Mouse (Mus musculus) spleen, adult 12 weeks (tissue): ENCODE measurements around the gene Rmnd5a.

Experiments used
- DNase-seq: peaks from one replicate; pipeline ENCODE4 v3.0.0; 2022; ENCODE audit warnings: low spot score

Gene Rmnd5a

DNA sequence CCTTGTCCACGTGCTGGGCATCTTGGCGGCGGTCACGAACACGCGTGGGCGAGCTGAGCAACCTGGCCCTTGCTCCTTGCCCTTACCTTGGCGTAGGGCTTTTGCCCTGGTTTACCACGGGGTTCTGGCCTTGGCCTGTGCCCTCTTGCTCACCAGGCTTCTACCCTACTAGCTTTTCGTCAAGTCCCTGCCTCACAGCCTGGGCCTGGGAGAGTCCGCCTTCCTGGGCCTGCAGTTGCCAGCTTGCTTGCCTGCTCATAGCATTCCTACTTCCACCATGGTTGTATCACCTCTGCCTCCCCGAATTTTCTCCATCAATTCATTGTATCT, 779 bp upstream of the Rmnd5a start:
- no peak for DNase-seq

- no peak for DNase-seq
Measured at GRCm38 (mm10) chr6:71440217-71440491, 283 bp downstream of the Rmnd5a start.

DNA sequence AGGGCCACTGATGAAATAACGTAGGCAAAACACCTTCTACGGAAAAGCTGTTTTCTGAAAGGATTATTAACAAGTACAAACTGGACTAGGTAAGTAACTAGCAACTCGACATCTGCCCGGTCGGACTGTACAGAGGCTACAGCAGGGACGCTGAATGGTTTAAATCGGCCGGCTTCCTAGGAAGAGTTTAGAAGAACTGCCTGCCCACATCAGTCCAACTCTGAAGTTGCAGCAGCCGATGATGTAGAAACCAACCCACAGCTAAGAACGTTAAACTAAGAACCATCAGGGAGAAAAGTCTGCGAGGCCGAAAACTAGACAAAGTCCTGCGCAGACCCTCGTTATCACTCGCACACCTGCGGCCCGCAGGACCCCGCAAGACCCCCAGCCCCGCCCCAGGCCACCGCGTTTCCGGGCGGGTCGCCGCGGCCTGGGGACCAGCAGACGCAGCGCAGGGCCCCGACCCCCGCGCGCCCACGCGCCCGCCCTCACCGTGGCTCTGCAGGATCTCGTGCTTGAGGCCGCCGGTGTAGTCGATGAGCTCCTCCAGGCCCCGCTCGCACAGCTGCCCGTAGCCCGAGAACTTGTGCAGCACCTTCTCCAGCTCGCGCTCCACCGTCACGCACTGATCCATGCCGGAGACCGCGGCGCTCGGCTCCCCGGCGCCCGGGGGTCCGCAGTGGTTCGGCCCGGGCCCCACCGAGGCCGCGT, 776 bp downstream of the Rmnd5a start:
- no peak for DNase-seq

DNA sequence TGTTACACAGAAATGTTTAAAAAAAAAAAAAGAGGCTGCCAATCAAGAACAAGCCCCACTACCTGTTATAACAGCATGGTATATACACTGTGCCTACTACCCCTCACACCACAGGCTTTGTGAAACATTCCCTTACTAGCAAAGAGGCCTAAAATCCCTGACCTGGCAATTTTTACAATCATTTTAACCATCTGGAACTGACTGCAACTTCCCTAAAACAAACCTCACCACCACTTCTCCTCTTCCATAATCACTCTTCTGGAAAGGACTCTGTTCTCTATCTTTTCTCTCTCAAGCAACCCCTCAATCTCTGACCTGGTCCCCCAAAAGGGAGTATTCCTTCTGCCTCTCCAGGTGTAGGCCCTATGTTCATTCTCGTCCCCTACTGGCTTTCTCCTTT, 2.4 kb downstream of the Rmnd5a start:
- no peak for DNase-seq

GRCm38 (mm10) chr6:71427996-71428725, 12.3 kb downstream of the Rmnd5a start:
- no peak for DNase-seq

DNA sequence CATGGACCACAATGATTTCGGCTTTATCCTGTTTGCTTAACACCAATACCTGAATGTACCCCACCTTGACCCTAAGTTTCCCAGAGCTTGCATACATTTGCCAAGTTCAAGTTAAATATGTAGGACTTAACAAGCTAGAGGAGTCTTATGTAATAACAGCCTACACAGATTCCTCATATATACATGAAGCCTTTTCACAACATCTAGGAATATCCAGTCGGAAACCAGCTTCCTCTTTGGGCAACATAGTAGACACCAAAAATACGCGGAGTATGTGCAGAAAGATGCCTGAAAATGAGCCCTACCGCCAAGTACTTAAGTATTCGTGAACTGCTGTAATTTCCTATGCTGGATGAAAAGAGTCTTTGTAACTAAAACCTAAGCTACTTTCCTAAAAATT, 14.8 kb downstream of the Rmnd5a start:
- no peak for DNase-seq

- DNase-seq, result no peak
Measured at GRCm38 (mm10) chr6:71423116-71423515, 17.3 kb downstream of the Rmnd5a start.

DNA sequence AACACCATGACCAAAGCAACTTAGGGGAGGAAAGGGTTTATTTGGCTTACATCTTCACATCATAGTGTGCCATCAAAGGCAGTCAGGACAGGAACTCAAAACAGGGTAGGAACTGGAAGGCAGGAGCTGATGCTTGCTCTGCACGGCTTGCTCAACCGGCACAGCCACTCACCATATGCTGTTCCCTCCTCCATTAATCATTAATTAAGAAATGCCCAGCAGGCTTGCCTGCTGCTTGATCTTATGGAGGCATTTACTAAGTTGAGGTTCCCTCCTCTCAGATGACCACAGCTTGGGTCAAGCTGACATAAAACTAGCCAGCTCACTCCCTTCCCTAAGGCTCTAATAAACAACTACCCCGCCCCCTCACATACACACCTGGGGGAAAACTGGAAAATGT, 18.3 kb downstream of the Rmnd5a start:
- no peak for DNase-seq

DNA sequence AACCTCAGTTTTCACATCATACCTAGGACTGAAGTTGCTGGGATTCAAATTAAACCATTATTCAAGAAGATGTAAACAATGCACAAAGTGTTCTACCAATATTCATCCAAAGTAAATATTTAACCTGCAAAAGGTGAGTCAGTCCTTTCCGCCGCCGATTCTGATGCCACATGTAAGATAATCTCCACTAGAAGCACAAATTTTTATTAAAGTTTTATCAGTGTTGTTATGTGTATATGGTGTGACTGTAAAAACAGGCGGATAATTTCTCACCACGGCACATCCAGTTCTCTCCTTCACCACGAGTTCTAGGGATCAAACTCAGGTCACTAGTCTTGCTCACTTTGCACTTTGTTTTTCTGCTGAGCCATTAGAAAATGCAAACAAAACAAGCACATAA, 19.6 kb downstream of the Rmnd5a start:
- no peak for DNase-seq

DNA sequence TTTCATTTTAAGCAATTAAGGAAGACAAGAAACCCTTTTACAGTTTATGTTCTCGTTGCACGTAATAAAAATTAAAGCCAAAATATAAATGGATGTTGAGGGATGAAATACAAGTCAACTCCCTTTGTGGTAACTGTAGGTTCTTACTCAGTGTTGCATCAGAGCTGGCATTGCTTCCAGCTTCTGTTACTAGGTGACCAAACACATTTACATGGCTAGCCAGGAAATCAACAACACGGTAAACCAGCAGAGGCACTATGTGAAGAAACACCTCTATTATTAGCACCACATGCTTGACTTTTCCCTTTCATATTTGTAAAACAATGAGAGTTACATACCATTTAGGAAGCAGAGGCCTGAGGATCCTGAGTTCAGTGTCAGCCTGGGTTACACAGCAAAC, 21.6 kb downstream of the Rmnd5a start:
- no peak for DNase-seq

DNA sequence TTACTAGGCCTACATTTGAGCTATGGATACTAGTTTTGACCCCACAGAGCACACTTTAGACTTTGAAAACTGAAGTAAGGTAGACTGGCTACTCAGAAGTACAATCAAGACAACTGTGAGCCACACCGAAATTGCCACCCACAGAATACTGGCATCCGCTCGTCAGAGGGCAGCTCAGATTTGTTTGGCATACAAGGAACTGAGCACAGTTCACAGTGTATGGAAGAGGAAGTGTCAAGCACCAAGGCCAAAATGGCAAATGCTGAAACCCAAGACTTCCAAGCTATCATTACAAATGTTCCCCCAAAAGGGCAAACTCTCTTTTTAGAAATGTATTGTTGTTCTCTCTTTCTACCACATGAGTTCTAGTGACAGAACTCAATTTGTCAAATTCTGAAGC, 25.0 kb downstream of the Rmnd5a start:
- no peak for DNase-seq

- DNase-seq, result no peak
Measured at GRCm38 (mm10) chr6:71414624-71415023, 25.8 kb downstream of the Rmnd5a start.

DNA sequence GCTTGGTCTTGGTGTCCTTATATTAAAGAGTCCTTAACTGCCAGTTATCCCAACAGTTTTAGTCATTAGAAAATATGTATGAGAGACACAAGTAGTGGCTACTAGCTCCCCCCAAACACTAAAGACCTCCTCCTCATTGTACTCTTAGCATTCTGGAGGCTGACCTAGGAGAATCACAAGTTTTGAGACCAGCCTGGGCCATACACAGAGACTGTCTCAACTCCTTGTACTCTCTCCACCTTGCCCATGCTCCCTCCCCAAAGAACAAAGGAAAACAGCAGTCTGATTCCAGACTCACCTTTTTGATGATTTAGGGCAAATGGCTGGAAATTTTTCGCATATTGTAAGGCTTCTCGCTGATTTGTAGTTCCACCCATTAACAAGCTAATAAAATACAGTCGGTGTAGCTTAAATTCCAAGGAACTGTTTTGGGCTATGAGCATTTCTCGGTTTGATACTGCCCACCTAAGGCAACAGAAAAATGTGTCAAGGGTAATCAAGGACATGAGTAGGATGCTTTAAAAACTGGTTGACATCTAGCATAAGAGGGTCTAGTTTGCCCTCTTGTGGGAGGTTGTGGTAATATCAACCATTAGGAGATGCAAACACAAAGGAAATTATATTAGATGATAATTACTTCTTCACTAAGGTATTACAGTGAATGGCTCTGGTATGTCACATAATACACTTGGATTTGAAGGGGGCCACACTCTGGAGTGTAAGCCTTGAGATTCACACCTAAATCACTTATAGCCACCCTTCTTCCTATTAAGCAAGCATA, 41.4 kb downstream of the Rmnd5a start:
- DNase-seq, result no peak

- DNase-seq, result no peak
Measured at GRCm38 (mm10) chr6:71396761-71397160, 43.7 kb downstream of the Rmnd5a start.

DNA sequence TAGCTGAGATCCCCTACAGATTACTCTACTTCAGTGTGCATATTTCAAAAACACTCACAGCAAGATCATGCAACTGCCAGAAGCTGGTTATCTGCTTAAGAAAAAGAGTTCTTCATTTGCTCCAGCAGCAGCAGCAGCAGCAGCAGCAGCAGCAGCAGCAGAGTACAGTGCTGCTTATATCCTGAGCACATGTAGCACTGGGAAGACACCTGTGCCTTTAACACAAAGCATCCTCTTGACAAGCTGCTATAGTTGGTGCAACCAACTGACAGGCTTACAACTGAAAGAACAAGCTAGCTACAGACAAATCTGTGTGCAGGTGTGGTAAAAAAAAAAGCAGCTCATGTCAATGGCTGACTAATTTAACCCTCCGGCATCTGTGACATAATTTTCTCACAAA, 44.4 kb downstream of the Rmnd5a start:
- DNase-seq, result no peak

- no peak for DNase-seq
Measured at GRCm38 (mm10) chr6:71390496-71390895, 49.9 kb downstream of the Rmnd5a start.

DNA sequence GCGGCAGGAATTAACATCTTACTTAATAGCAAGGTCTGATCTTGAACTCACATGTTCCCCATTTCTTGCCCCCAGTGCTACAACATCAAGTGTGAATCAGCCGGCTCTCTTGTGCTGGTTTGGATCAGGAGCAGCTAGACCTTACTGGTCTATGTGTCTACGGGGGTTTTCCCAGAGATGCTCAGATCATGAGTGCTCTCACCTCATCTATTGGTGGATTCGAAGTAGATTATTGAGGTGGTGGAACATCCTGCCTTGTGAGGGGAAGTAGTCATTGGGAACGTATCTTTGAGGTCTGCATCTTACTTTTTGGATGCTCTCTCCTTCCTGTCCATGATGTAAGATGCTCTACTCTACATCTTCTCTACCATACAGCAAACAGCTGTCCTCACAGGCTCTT, 58.8 kb downstream of the Rmnd5a start:
- no peak for DNase-seq

DNA sequence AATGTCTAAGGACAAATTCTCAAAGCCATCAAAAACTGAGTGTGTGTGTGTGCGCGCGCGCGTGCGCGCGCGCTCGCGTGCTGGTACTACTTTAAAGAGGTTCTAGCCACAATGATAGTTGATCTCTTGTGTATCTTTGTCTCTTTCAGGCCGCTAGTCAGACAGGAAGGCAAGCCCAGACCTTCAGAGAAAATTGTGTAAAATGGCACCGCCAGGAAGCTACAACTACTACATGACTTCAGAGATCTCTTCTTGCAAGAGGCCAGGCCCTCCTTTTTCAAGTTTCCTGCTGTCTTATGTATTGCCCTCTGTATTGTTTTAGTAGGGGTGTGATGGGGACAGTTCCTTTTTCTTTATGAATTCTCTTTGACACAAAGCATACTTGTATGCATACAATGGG, 63.7 kb downstream of the Rmnd5a start:
- DNase-seq, result no peak

DNA sequence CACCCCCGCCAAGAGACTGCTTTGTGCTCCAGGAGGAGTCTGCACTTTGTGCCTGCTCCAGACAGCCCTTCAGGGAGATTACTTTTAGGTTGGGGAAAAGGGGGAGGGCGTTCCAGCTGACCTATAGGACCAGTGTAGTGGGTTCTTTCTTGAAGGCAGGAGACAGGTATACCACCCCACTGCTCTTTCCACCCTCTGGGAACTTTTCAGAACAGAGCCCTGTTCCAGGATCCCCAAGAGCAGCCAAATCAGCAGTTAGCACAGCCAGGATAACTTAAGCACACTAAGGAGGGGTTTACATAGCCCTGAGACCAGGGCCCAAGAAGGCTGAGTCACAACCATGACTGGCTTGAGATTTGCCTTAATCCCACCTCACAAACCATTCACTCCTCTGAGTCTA, 65.5 kb downstream of the Rmnd5a start:
- no peak for DNase-seq

- no peak for DNase-seq
Measured at GRCm38 (mm10) chr6:71374311-71374829, 66.1 kb downstream of the Rmnd5a start.

DNA sequence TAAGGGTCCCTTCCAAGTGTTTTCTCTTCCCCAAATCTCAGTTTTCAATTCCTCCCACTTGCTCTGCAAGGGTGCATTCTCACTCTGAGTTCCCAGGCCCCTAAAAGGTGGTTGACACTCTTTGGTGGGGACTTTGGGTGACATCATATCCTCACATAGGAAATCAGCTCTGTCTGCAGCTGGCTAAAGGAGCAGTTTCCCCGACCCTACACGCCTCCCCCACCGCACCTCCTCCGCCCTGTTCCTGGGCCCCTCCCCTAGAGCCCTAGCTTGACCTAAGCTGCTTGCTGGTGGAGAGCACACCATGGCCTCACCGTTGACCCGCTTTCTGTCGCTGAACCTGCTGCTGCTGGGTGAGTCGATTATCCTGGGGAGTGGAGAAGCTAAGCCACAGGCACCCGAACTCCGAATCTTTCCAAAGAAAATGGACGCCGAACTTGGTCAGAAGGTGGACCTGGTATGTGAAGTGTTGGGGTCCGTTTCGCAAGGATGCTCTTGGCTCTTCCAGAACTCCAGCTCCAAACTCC, 67.1 kb downstream of the Rmnd5a start, which contains the start of gene Cd8a:
Gene Cd8a, plus strand, starts transcription at position 179 of the 527 bp plus-strand sequence.
- DNase-seq, result no peak

DNA sequence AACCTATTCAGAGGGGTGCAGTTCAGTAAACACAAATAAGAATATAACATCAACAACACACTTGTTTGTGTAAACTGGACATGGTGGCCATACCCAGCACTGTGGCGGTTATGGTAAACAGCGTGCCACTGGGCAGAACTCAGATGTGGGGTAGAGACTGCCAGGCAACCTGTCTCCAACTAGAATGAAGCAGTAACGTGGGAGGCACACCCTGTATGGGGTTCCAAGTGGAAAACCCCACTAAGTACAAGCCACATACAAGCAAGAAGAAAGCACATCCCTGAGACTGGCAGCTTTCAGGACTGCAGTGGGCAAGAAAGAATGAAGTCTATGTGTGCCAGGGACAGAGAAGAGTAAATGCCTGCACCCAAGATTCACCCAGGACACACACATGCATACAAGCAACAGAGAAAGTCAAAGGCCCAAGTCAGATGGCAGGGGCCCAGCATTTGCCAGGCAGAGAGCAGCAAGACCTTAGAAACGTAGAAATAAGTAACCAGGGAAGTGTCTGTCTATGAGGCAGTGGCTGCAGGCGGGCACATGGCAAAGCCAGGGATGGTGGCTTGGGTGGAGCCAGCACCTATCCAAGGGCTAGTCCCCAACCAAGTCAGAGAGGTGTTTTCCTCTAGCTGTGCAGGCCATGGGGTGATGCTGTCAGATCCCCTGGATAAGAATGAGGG, 68.3 kb downstream of the Rmnd5a start:
- no peak for DNase-seq
